Mouse (Mus musculus) bone marrow macrophage, adult 2 months (primary cell): ENCODE measurements around the gene Gse1.

ENCODE experiments used
- CTCF ChIP-seq: IDR thresholded peaks from 2 replicates; pipeline ENCODE4 v1.5.1; 2012; ENCODE audit warnings: low read depth, mild to moderate bottlenecking, low read length, moderate library complexity
- POLR2A ChIP-seq: IDR thresholded peaks from 2 replicates; pipeline ENCODE4 v1.6.1; 2012; ENCODE audit warnings: mild to moderate bottlenecking, low read depth, low read length, borderline replicate concordance

DNA sequence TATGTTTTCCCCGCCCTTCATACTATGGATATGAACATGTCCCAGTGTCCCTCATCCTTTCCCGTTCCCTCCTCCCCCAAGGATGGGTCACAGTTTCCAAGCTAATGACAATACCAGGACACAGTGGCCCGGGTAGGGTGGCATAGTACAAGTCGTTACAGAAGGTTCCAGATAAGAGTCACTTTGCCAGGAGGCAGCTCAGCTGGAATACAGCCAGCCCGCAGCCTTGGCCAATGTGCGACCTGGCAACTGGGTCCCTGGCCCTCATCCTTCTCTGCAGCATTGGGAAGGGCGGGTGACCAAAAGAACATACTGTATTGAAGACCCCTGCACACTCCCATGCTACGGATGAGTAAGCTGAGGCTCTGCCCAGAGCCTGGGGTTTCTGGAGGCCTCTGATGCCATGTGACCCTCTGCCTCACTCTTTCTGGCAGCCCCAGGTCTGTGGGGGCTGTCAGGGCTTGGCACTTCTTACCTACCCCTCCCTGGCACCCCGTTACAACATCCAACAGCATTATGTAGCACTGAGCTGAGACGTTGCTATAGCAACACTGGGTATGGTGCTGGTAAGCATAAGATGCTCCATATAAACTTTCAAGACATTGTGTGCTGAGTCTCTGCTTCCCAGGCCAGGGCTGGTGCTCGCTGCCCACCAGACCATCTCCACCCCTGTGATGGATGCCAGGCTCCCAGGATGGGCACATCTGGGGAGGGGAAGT lies 100.9 kb downstream of the Gse1 start:
- no peak for TF ChIP-seq CTCF
- no peak for TF ChIP-seq POLR2A
